Mouse (Mus musculus) layer of hippocampus, adult 9-10 months (tissue): ENCODE data around the gene Gpr19.
A peak's percentile ranks its signal among the peaks of the same experiment; 100 is the strongest.

Experiments
- DNase-seq: peaks from one replicate; pipeline ENCODE4 v3.0.0; 2022; ENCODE audit warnings: low spot score

Gpr19 gene

GRCm38 (mm10) chr6:134848197-134848890, 50.0 kb downstream of the Gpr19 start:
- DNase-seq, result no peak

- no peak for DNase-seq
Measured at GRCm38 (mm10) chr6:134847550-134847949, 50.8 kb downstream of the Gpr19 start.

GRCm38 (mm10) chr6:134846308-134846707, 52.1 kb downstream of the Gpr19 start:
- DNase-seq, result no peak

GRCm38 (mm10) chr6:134845726-134846125, 52.7 kb downstream of the Gpr19 start:
- DNase-seq, result no peak

- no peak for DNase-seq
Measured at GRCm38 (mm10) chr6:134840346-134840745, 58.0 kb downstream of the Gpr19 start.

GRCm38 (mm10) chr6:134838111-134838510, 60.3 kb downstream of the Gpr19 start:
- DNase-seq, result no peak

GRCm38 (mm10) chr6:134834585-134835251, 63.7 kb downstream of the Gpr19 start:
- DNase-seq, result no peak

GRCm38 (mm10) chr6:134830776-134831175, 67.6 kb downstream of the Gpr19 start:
- no peak for DNase-seq

- peak; percentile 99 for DNase-seq
Measured at GRCm38 (mm10) chr6:134829786-134830700, 68.3 kb downstream of the Gpr19 start, which contains the start of gene Crebl2. Crebl2 (plus strand) TSS chr6:134830154.

- no peak for DNase-seq
Measured at GRCm38 (mm10) chr6:134822844-134823243, 75.5 kb downstream of the Gpr19 start.

- no peak for DNase-seq
Measured at GRCm38 (mm10) chr6:134820411-134820810, 78.0 kb downstream of the Gpr19 start.

- DNase-seq, result no peak
Measured at GRCm38 (mm10) chr6:134819741-134820140, 78.6 kb downstream of the Gpr19 start.
